Mouse (Mus musculus) G1E (cell line): ENCODE measurements around the gene Zfp94.

Experiments
- CTCF ChIP-seq: IDR thresholded peaks from 2 replicates; pipeline ENCODE4 v1.5.1; 2012; ENCODE audit warnings: low read depth, low read length, inconsistent platforms, mixed read lengths
- GATA1 ChIP-seq: IDR thresholded peaks from 2 replicates; pipeline ENCODE4 v1.6.1; 2012; ENCODE audit warnings: borderline replicate concordance, low read length, inconsistent platforms, mixed read lengths
- TAL1 ChIP-seq: conservative IDR thresholded peaks from 2 replicates; pipeline ENCODE4 v1.6.1; 2012; ENCODE audit warnings: low read depth, low read length, inconsistent platforms, mixed read lengths

GRCm38 (mm10) chr7:24260000-24260312 is 56.5 kb downstream of the Zfp94 start:
- no peak for TF ChIP-seq CTCF
- TF ChIP-seq TAL1 = no peak
- TF ChIP-seq GATA1 = no peak
